Mouse (Mus musculus) 3T3-L1 (cell line): Measurements from ENCODE around the gene Mtnr1a.
"Not testable (repeated sequence)": the region's sequence is repeated elsewhere in the genome, so short reads cannot be mapped to it uniquely, and the experiment has no call there.

ENCODE experiments used
- DNase-seq: peaks from one replicate; pipeline ENCODE4 v3.0.0-alpha.2; 2015; ENCODE audit warnings: low read depth, low spot score

Mtnr1a gene

GRCm38 (mm10) chr8:45068759-45069386, at the start of gene Mtnr1a:
Gene Mtnr1a, plus strand, starts transcription at chr8:45069137.
- DNase-seq: peak; percentile 81

- DNase-seq: peak; percentile 36
These were observed 49.7 kb upstream of the Mtnr1a start for GRCm38 (mm10) chr8:45019241-45019640.

- peak; percentile 8 for DNase-seq
These were observed 47.8 kb upstream of the Mtnr1a start for GRCm38 (mm10) chr8:45021171-45021570.

- no peak for DNase-seq
These were observed 46.8 kb upstream of the Mtnr1a start for GRCm38 (mm10) chr8:45021911-45022665.

GRCm38 (mm10) chr8:45028081-45028497, 40.8 kb upstream of the Mtnr1a start:
- DNase-seq: no peak

- no peak for DNase-seq
These were observed 30.6 kb upstream of the Mtnr1a start for GRCm38 (mm10) chr8:45038350-45038749.

GRCm38 (mm10) chr8:45044160-45044559, 24.8 kb upstream of the Mtnr1a start:
- no peak for DNase-seq

GRCm38 (mm10) chr8:45050451-45050850, 18.5 kb upstream of the Mtnr1a start:
- DNase-seq: no peak

GRCm38 (mm10) chr8:45051236-45051635, 17.7 kb upstream of the Mtnr1a start:
- DNase-seq: no peak

GRCm38 (mm10) chr8:45052205-45052604, 16.7 kb upstream of the Mtnr1a start:
- DNase-seq: peak; percentile 59

- no peak for DNase-seq
These were observed 16.3 kb upstream of the Mtnr1a start for GRCm38 (mm10) chr8:45052618-45053017.

GRCm38 (mm10) chr8:45055500-45055899, 13.4 kb upstream of the Mtnr1a start:
- peak; percentile 16 for DNase-seq

GRCm38 (mm10) chr8:45056810-45057209, 12.1 kb upstream of the Mtnr1a start:
- peak; percentile 7 for DNase-seq

GRCm38 (mm10) chr8:45060083-45060482, 8.9 kb upstream of the Mtnr1a start:
- no peak for DNase-seq

GRCm38 (mm10) chr8:45062311-45062710, 6.6 kb upstream of the Mtnr1a start:
- DNase-seq: no peak

- no peak for DNase-seq
These were observed 5.7 kb upstream of the Mtnr1a start for GRCm38 (mm10) chr8:45062982-45063924.

- no peak for DNase-seq
These were observed 4.6 kb upstream of the Mtnr1a start for GRCm38 (mm10) chr8:45064197-45064869.

GRCm38 (mm10) chr8:45065391-45065790, 3.5 kb upstream of the Mtnr1a start:
- not testable (repeated sequence) for DNase-seq

GRCm38 (mm10) chr8:45070949-45071348, 2.0 kb downstream of the Mtnr1a start:
- no peak for DNase-seq

- no peak for DNase-seq
These were observed 11.9 kb downstream of the Mtnr1a start for GRCm38 (mm10) chr8:45080850-45081249.

- no peak for DNase-seq
These were observed 24.7 kb downstream of the Mtnr1a start for GRCm38 (mm10) chr8:45093599-45093998.
